Mouse (Mus musculus): ENCODE results near the gene Vmn1r159. TPM values are rescaled to one million over a fixed set of nuclear protein-coding genes. Genes with fewer than 3 reads are reported as not detected.
"Not testable (repeated sequence)": the region's sequence is repeated elsewhere in the genome, so short reads cannot be mapped to it uniquely, and the experiment has no call there.

The Vmn1r159 gene
- not detected for polyA plus RNA-seq (2017; shearing (Covaris generic))

GRCm38 (mm10) chr7:22843505-22843904, at the start of gene Vmn1r159:
Gene Vmn1r159 (minus strand): TSS chr7:22843605.
- ATAC-seq, result not testable (repeated sequence)

GRCm38 (mm10) chr7:22870924-22871323, 27.5 kb upstream of the Vmn1r159 start, which contains the start of gene Vmn1r160:
Gene Vmn1r160 (plus strand): TSS chr7:22871224.
- not testable (repeated sequence) for ATAC-seq

Other genes with a start within 250 kb of the Vmn1r159 start
- not detected for gene Vmn1r155, start 185.6 kb downstream of the Vmn1r159 start, polyA plus RNA-seq (2017; shearing (Covaris generic))
- gene Gm8693, start 151.3 kb downstream of the Vmn1r159 start, polyA plus RNA-seq (2017; shearing (Covaris generic)), result not detected
- gene Gm4567, start 123.9 kb downstream of the Vmn1r159 start, polyA plus RNA-seq (2017; shearing (Covaris generic)), result not detected
- gene Vmn1r157, start 81.9 kb downstream of the Vmn1r159 start, polyA plus RNA-seq (2017; shearing (Covaris generic)), result not detected
- not detected for gene Vmn1r158, start 52.8 kb downstream of the Vmn1r159 start, polyA plus RNA-seq (2017; shearing (Covaris generic))
- gene Vmn1r160, start 27.6 kb upstream of the Vmn1r159 start, polyA plus RNA-seq (2017; shearing (Covaris generic)), result not detected
- gene Gm4214, start 141.1 kb upstream of the Vmn1r159 start, polyA plus RNA-seq (2017; shearing (Covaris generic)), result not detected
- not detected for gene Gm4216, start 176.3 kb upstream of the Vmn1r159 start, polyA plus RNA-seq (2017; shearing (Covaris generic))
- not detected for gene Vmn1r163, start 211.9 kb upstream of the Vmn1r159 start, polyA plus RNA-seq (2017; shearing (Covaris generic))
- gene Gm8720, start 223.9 kb upstream of the Vmn1r159 start, polyA plus RNA-seq (2017; shearing (Covaris generic)), result not detected